Mouse (Mus musculus): ENCODE results near the gene 2610528J11Rik.

DNA sequence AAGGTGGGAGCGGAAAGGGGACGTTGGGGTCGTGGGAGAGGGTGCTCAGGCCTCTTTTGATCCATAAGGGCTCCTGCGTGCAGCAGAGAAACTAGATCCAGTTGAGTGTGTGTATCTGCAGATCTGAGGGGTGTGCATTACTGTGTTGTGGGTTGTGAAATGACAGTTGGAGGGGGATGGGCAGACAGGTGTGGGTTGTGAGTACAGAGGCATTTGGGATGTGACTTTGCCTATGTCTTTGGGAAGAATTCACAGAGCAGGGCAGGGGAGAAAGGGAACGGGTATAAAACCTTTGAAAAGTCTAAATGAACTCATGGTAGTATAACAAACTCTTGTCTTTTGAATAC, 509 bp downstream of the 2610528J11Rik start:
- TF ChIP-seq CTCF (IDR thresholded peaks at IDR 0.05; ENCODE audit: control insufficient read depth, insufficient read depth, insufficient replicate concordance, low read depth, low read length): no peak
- TF ChIP-seq POLR2A (IDR thresholded peaks at IDR 0.05; ENCODE audit: control insufficient read depth, low read depth, low read length): no peak
